Mouse (Mus musculus) layer of hippocampus, adult 6 months (tissue): ENCODE data around the gene Rxrg. TPM values are rescaled to one million over a fixed set of nuclear protein-coding genes. Genes with fewer than 3 reads are reported as not detected.

Source experiments
- long read RNA-seq, 2 experiments: library from polyadenylated mRNA; unstranded; transcript quantifications; one replicate each; pipeline ENCODE4 v2.0.0; 2019 to 2020
- polyA plus RNA-seq: library from polyadenylated mRNA; unstranded; fragments of <200 nt; fragmentation: Nextera tagmentation; gene quantifications from 2 replicates; pipeline ENCODE4 v1.2.3, GENCODE M21; 2021

Gene Rxrg
- polyA plus RNA-seq = 8.0 and 9.0 TPM in 2 replicates
- long read RNA-seq, experiment 1, transcript Rxrg-201 (10 exons, 2,110 nt) = major isoform, 15 of 23 reads
- long read RNA-seq, experiment 1, partial matches to known transcripts = 4 of 23 reads
- long read RNA-seq, experiment 1, other reads (novel, unspliced or antisense) = 1 of 23 reads
- long read RNA-seq, experiment 2, transcript Rxrg-201 (10 exons, 2,110 nt) = major isoform, 51 of 55 reads
- long read RNA-seq, experiment 2, partial matches to known transcripts = 0 of 55 reads
- long read RNA-seq, experiment 2, other reads (novel, unspliced or antisense) = 3 of 55 reads

DNA sequence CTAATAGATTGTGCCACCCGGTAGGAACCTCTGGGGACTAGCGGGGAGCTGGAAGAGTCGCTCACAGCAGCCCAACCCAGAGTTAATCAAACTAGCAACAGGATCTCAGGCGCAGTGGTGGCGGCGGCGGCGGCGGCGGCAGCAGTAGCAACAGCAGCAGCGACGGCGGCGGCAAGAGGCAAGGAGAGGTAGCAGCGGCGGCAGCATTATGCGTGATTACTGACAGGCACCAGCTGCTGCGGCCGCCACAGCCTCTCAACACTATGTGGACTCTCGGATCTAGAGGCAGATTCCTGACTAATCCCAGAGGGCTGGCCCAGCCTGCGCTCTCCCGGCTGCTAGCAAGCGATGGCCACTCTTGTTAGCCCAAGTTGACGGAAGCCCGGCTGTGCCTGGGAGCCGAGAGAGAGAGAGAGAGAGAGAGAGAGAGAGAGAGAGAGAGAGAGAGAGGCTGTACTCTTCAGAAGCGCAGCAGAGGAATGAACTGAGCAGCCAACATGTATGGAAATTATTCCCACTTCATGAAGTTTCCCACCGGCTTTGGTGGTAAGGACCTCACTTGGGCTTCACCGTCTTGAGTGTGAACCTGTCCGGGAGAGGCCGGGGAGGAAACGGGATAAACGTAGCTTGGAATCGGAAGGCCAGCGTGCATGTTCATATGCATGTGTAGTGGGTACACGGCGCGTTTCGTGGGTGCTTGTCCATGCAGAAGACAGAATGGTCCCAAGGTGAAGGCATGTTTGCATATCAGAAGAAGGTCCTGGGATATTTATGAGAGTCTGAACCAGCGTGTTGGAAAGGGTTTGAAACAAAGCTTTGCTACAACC is at the start of gene Rxrg:
TSS of gene Rxrg (plus strand) at position 130 of the 827 bp plus-strand sequence.

DNA sequence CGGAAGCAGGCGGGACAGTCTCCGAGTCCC is 90.9 kb downstream of the Rxrg start, which contains the start of gene Lmx1a:
TSS of gene Lmx1a (plus strand) at position 6 of the 30 bp plus-strand sequence.

Other genes starting within 250 kb of the Rxrg start
- 29.1 and 40.1 TPM in 2 replicates for gene Aldh9a1, start 248.4 kb upstream of the Rxrg start, polyA plus RNA-seq
- gene Mgst3, start 204.5 kb upstream of the Rxrg start, polyA plus RNA-seq = 252 and 269 TPM in 2 replicates
- 0.25 TPM in 1 of 2 replicates, not detected in the other for gene Lrrc52, start 131.6 kb upstream of the Rxrg start, polyA plus RNA-seq
- 0.16 and 0.87 TPM in 2 replicates for gene Lmx1a, start 90.9 kb downstream of the Rxrg start, polyA plus RNA-seq